Mouse (Mus musculus) bone marrow, adult 2 months (tissue): ENCODE measurements around the gene Tyw3. TPM values are rescaled to one million over a fixed set of nuclear protein-coding genes. Genes with fewer than 3 reads are reported as not detected.
"Not testable (repeated sequence)": the region's sequence is repeated elsewhere in the genome, so short reads cannot be mapped to it uniquely, and the experiment has no call there.

Experiments used
- H3K27ac ChIP-seq: fragments of 200-500 bp; 2 replicates; pipeline ENCODE4 v1.5.1; 2012; ENCODE audit warnings: low read depth, mild to moderate bottlenecking, control low read depth, inconsistent platforms, low read length; ENCODE audit not compliant: control insufficient read depth, poor library complexity, insufficient read depth
- H3K4me1 ChIP-seq: fragments of 200-500 bp; 2 replicates; pipeline ENCODE4 v1.6.1; 2011; ENCODE audit warnings: low read length; ENCODE audit not compliant: control insufficient read depth, insufficient read depth
- H3K4me3 ChIP-seq: fragments of 200-500 bp; replicated peaks from 2 replicates; pipeline ENCODE3; 2011; ENCODE audit warnings: mild to moderate bottlenecking, low read depth, low read length, control low read depth; ENCODE audit not compliant: control insufficient read depth
- CTCF ChIP-seq: fragments of 200-500 bp; IDR thresholded peaks from 2 replicates; pipeline ENCODE4 v1.5.1; 2011; ENCODE audit warnings: low read length, control low read depth; ENCODE audit not compliant: control insufficient read depth, insufficient read depth
- POLR2A ChIP-seq: fragments of 200-500 bp; IDR thresholded peaks from 2 replicates; pipeline ENCODE4 v1.6.1; 2011; ENCODE audit warnings: low read depth, mild to moderate bottlenecking, control low read depth, low read length, borderline replicate concordance; ENCODE audit not compliant: control insufficient read depth
- WGBS: fragments of 180-500 bp; shearing (Covaris S2); methylation state at CpG from one replicate; pipeline ENCODE4 v1.1.7; 2018; 5-methylcytosine and 5-hydroxymethylcytosine counted together
- polyA plus RNA-seq: library from polyadenylated mRNA; stranded (reverse); fragments of >200 nt; gene quantifications from 2 replicates; pipeline ENCODE4 v1.2.4, GENCODE M21; 2011; ENCODE audit warnings: low replicate concordance; ENCODE audit not compliant: missing spikeins, insufficient read depth, insufficient read length

Tyw3 gene
- 1.1 and 1.4 TPM in 2 replicates for polyA plus RNA-seq

GRCm38 (mm10) chr3:154596934-154597554, at the start of gene Tyw3:
TSS of gene Tyw3 (minus strand) at chr3:154597104.
- H3K4me1 ChIP-seq = peaks cover 1% of the 10 kb centered on the region
- WGBS = 1% methylated on average over 38 of the region's 38 CpGs
- H3K27ac ChIP-seq = peak within 1 kb of the TSS; percentile 38
- TF ChIP-seq POLR2A = peak; percentile 64; the same call in 1 of the 2 replicates
- peak; percentile 34 for TF ChIP-seq CTCF
- H3K4me3 ChIP-seq = peak within 1 kb of the TSS; percentile 98

- H3K27ac ChIP-seq = no peak overlapping the region
- H3K4me3 ChIP-seq = no peak overlapping the region
- TF ChIP-seq POLR2A (no peak), CTCF (no peak)
- WGBS = 87% methylated on average over 5 of the region's 5 CpGs
- no peaks in the 10 kb centered on the region; the same call in 1 of the 2 replicates for H3K4me1 ChIP-seq
Measured at GRCm38 (mm10) chr3:154633091-154633490, 36.2 kb upstream of the Tyw3 start.

- not testable (repeated sequence) for H3K4me3 ChIP-seq, H3K4me1 ChIP-seq, H3K27ac ChIP-seq
- 71% methylated on average over 2 of the region's 2 CpGs for WGBS
Measured at GRCm38 (mm10) chr3:154631281-154631680, 34.4 kb upstream of the Tyw3 start.

DNA sequence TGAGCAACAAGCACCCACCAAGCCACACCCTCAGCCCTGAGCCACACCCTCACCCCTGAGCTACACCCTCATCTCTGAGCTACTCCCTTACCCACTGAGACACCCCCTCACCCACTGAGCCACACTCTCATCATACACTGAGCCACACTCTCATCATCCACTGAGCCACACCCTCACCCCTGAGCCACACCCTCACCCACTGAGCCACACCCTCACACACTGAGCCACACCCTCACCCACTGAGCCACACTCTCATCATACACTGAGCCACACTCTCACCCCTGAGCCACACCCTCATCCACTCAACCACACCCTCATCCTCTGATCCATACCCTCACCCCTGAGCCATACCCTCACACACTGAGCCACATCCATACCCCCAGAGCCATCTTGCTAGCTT, 31.4 kb upstream of the Tyw3 start:
- Histone ChIP-seq H3K27ac (no peak overlapping the region), H3K4me1 (no peaks in the 10 kb centered on the region; the same call in 1 of the 2 replicates), H3K4me3 (no peak overlapping the region)
- TF ChIP-seq POLR2A = no peak
- TF ChIP-seq CTCF = no peak

DNA sequence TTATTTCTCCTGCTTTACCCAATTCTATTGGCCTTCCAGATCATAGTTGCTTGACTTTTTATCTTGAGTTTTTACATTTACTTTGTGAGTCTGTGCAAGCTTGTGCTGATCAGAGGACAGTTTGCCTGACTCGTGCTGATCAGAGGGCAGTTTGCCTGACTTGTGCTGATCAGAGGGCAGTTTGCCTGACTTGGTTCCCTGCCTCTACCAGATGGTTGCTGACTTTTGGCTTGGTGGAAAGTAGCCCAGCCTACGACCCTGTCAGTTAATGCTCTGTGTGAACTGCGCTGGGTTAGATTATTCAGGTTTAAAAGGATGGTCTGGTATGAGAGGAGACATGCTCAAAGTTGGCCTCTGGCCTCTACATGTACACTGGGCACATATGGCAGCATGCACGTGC, 19.2 kb upstream of the Tyw3 start:
- Histone ChIP-seq H3K4me3 (no peak overlapping the region), H3K27ac (no peak overlapping the region), H3K4me1 (no peaks in the 10 kb centered on the region)
- no peak for TF ChIP-seq POLR2A
- TF ChIP-seq CTCF = no peak
- 77% methylated on average over 4 of the region's 4 CpGs for WGBS

DNA sequence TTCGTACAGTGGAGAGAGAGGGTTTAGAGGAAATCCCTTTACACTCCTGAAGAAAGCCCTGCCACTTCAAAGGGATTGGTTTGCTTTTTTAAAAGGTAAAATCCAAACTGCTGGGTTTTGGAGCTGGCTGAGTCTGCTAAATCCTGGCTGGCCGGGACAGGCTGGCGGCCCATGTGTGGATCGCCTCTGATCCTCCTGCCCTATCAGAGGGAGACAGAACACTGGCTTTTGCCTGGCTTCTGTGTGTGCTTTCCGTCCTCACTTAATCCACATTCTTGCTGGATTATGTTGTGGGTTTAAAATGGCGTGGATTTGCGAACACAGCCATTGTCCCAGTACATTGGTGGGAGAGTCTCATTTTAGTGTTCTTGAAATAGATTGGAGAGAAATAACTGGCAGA, 18.4 kb upstream of the Tyw3 start:
- Histone ChIP-seq H3K27ac (no peak overlapping the region), H3K4me1 (no peaks in the 10 kb centered on the region), H3K4me3 (no peak overlapping the region)
- TF ChIP-seq POLR2A (no peak), CTCF (no peak)
- 90% methylated on average over 7 of the region's 7 CpGs for WGBS

- Histone ChIP-seq H3K4me1 (no peaks in the 10 kb centered on the region), H3K27ac (no peak overlapping the region), H3K4me3 (no peak overlapping the region)
- 91% methylated on average over 8 of the region's 8 CpGs for WGBS
- TF ChIP-seq POLR2A = no peak
Measured at GRCm38 (mm10) chr3:154614771-154615170, 17.9 kb upstream of the Tyw3 start.

DNA sequence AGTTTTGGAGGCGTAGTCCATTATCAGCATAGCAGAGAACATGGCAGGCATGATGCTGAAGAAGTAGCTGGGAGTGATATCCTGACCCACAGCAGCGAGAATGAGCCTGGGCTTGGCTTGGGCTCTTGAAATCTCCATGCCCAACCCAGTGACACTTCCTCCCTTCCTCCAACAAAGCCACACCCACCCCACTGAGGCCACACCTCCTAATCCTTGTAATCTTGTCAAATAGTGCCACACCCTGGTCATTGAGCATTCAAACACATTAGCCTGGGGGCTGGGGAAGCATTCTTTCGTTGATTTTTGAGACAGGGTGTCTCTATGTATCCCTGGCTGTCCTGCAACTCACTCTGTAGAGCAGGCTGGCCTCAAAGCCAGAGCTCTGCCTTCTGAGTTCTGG, 15.0 kb upstream of the Tyw3 start:
- TF ChIP-seq POLR2A (no peak), CTCF (no peak)
- Histone ChIP-seq H3K27ac (no peak overlapping the region), H3K4me1 (no peaks in the 10 kb centered on the region), H3K4me3 (no peak overlapping the region)
- 75% methylated on average over 3 of the region's 3 CpGs for WGBS

GRCm38 (mm10) chr3:154607896-154608295, 11.0 kb upstream of the Tyw3 start:
- no peaks in the 10 kb centered on the region for H3K4me1 ChIP-seq
- WGBS = 56% methylated on average over 1 of the region's 1 CpGs
- no peak overlapping the region for H3K4me3 ChIP-seq
- no peak for TF ChIP-seq CTCF
- no peak overlapping the region for H3K27ac ChIP-seq
